Comparison of ENCODE assay signal across 10 mouse cellular contexts in the genomic region with DNA sequence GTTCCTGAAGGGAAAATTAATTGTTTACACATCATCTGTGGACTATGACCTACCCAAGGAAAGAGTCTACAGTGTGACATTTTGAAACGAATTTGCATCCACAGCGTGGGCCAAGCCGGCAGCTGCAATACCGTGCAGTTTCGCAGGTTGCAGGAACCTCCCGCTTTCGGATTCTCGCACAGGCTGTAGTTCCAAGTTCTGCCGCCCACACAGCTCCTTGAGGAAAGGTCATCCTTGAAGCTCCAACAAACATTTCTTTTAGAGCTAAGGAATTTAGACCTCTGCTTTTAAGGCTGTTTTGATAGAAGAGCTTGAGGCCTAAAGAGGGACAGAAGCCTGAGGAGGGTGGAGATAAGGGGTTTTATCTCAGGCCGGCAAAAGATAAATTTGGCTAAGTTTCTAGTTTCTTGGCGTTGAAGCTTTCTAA.
DNase-seq lines count a peak whose midpoint lies in the region; ATAC-seq lines count a peak whose summit lies in the region.
"Had no signal": no experiment of that assay in that cellular context is flagged by ENCODE, and none has a peak within 500 bp of the region (broad histone marks: within the 10 kb centered on the region; RNA-seq: fewer than 3 reads in every experiment).

No protein-coding gene starts in this region.

- H3K27me3 ChIP-seq in heart, embryonic 13.5 days (replicated peaks), result no peaks in the 10 kb centered on the region
- H3K27me3 ChIP-seq: hindbrain, embryonic 13.5 days had no signal

- no peak for DNase-seq in heart, postnatal 25 days (ENCODE audit: low spot score)
- DNase-seq in ZHBTc4 (ENCODE audit: low read depth, low spot score), result peak; percentile 42
- DNase-seq in kidney, postnatal 10 days, result peak; percentile 68
- DNase-seq in right cerebral cortex, postnatal 10 days (ENCODE audit: low spot score in 2 of 2), result peak; percentile 68 to 70
- no peak for DNase-seq in MN1 (ENCODE audit: low spot score)
- DNase-seq in thymus, adult 18-20 months, result no peak

- no peaks in the 10 kb centered on the region for H3K36me3 ChIP-seq in heart, embryonic 13.5 days
- H3K36me3 ChIP-seq: hindbrain, embryonic 13.5 days had no signal

- H3K4me1 ChIP-seq in heart, embryonic 13.5 days, result peaks cover 8% of the 10 kb centered on the region
- H3K4me1 ChIP-seq: hindbrain, embryonic 13.5 days had no signal

- 40% methylated on average over 11 of the region's 11 CpGs for WGBS in heart, embryonic 13.5 days

- H3K4me2 ChIP-seq in heart, embryonic 13.5 days, result no peak overlapping the region
- H3K4me2 ChIP-seq: hindbrain, embryonic 13.5 days had no signal

- ATAC-seq in heart, embryonic 13.5 days (ENCODE audit: extremely low read depth, insufficient number of reproducible peaks, low FRiP score, low TSS enrichment), result no peak
- no peak for ATAC-seq in granulocyte monocyte progenitor cell, adult 5-6 weeks (replicated peaks; ENCODE audit: poor library complexity, severe bottlenecking)

- peak overlapping the region; percentile 37; the same call in 1 of the 2 replicates for H3K9ac ChIP-seq in heart, embryonic 13.5 days
- H3K9ac ChIP-seq: hindbrain, embryonic 13.5 days had no signal

- peak overlapping the region; percentile 56; the same call in 1 of the 2 replicates for H3K27ac ChIP-seq in heart, embryonic 13.5 days (replicated peaks)
- H3K27ac ChIP-seq: hindbrain, embryonic 13.5 days; macrophage had no signal

- no peak overlapping the region for H3K4me3 ChIP-seq in heart, embryonic 13.5 days
- H3K4me3 ChIP-seq: hindbrain, embryonic 13.5 days had no signal

- no peaks in the 10 kb centered on the region for H3K9me3 ChIP-seq in heart, embryonic 13.5 days
- H3K9me3 ChIP-seq: hindbrain, embryonic 13.5 days had no signal

- intact Hi-C loops in heart, postnatal 25 days (cut with DNase I), result loop anchor here (5.0 kb wide), 1 partner anchor 83 kb away; no protein-coding TSS in a partner anchor

Comparison
In these comparisons a context has a peak if more than half of its experiments do, and no peak if none do; other contexts are left out.
1. DNase-seq: peak in ZHBTc4 (single experiment), kidney, postnatal 10 days (single experiment) and right cerebral cortex, postnatal 10 days (2 of 2); none in heart, postnatal 25 days (single experiment), MN1 (single experiment) and thymus, adult 18-20 months (0 of 2).